Mouse (Mus musculus) T-helper 1 cell (primary cell): ENCODE data around the gene Olfr1307.

Source experiments
- in situ Hi-C: fragments of 300-600 bp; cut with MboI, MseI; formaldehyde crosslinking; loops from one replicate; pipeline ENCODE4 v1.15.1; 2025; ENCODE audit warnings: high pct_unique_total_duplicates

Gene Olfr1307

GRCm38 (mm10) chr2:111949340-111949739 lies at the start of gene Olfr1307:
Gene Olfr1307 (minus strand): TSS chr2:111949440.
- in situ Hi-C loops = loop anchor here (10.0 kb wide), 1 partner anchor 1975 kb away; no protein-coding TSS in a partner anchor

GRCm38 (mm10) chr2:111990181-111990580 lies 40.9 kb upstream of the Olfr1307 start, which contains the start of gene Olfr1309:
Gene Olfr1309 (minus strand): TSS chr2:111990281.
- in situ Hi-C loops = no loop called here

GRCm38 (mm10) chr2:111964844-111965243 lies 15.6 kb upstream of the Olfr1307 start, which contains the start of gene Olfr1308:
Gene Olfr1308 (minus strand): TSS chr2:111964944.
- in situ Hi-C loops = no loop called here

- in situ Hi-C loops = no loop called here
These were observed 33.1 kb downstream of the Olfr1307 start, which contains the start of gene Olfr1306 for GRCm38 (mm10) chr2:111916171-111916570. Gene Olfr1306 (minus strand): TSS chr2:111916271.
